Mouse (Mus musculus): ENCODE data around the gene Tbx1. TPM values are rescaled to one million over a fixed set of nuclear protein-coding genes. Genes with fewer than 3 reads are reported as not detected.

Tbx1 gene
- polyA plus RNA-seq, 1 experiment from 2014 or later, result 15.8 TPM

DNA sequence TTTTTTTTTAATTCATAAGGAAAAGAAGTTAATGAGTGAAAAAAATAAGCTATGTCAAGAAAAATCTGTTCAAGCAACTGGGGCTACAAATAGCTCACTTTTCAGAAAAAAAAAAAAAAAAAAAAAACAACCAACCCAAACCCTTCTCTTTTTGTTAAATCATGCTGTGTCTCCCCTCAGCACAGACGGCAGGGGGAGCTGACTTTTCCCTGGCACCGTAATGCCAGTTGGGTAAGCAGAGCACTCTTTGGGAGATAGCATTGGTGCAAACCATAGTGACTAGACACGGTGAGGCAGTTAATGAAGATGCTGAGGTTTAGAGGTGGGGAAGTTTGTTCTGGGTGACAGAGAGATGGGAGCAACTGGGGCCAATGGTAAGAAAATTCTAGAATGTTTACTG lies 41.6 kb upstream of the Tbx1 start:
- no peaks in the 10 kb centered on the region for H3K36me3 ChIP-seq (ENCODE audit: insufficient read depth)
- H3K4me2 ChIP-seq, result no peak overlapping the region
- H3K9me3 ChIP-seq (ENCODE audit: low read depth, low read length), result no peaks in the 10 kb centered on the region
- H3K4me1 ChIP-seq (ENCODE audit: insufficient read depth), result peaks cover 8% of the 10 kb centered on the region; the same call in 1 of the 2 replicates
- TF ChIP-seq CTCF (IDR thresholded peaks at IDR 0.05; ENCODE audit: low read depth), result peak; percentile 46
- ATAC-seq (ENCODE audit: insufficient read depth) (no peak), DNase-seq (no peak)
- WGBS, result 49% methylated on average over 3 of the region's 3 CpGs
- no peak overlapping the region for H3K9ac ChIP-seq
- peaks cover 12% of the 10 kb centered on the region; the same call in 1 of the 2 replicates for H3K27me3 ChIP-seq (ENCODE audit: insufficient read depth, low read length)
- H3K27ac ChIP-seq (ENCODE audit: low read depth), result no peak overlapping the region
- no peak overlapping the region for H3K4me3 ChIP-seq (ENCODE audit: low read depth, low read length)

DNA sequence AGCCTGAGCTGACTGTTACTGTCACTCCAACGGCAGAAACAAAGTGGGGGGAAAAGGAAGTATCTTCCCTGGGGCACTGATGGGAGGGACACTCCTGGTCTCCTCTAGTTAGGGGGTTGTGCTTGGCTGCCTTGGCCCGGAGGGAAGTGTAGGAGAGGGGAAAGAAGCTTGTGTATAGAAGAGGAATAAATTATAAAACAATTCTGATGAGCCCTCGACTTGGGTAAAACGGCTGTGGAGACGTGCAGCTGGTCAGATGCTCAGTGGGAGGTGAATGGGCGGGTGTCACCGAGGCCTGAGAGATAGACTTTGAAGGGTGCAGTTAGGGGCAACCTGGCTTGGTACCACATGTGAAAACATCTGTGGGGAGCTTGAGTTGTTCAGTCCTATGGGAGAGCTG lies 40.7 kb upstream of the Tbx1 start:
- peaks cover 18% of the 10 kb centered on the region; the same call in 1 of the 2 replicates for H3K27me3 ChIP-seq (ENCODE audit: insufficient read depth, low read length)
- H3K4me2 ChIP-seq, result no peak overlapping the region
- 51% methylated on average over 7 of the region's 7 CpGs for WGBS

DNA sequence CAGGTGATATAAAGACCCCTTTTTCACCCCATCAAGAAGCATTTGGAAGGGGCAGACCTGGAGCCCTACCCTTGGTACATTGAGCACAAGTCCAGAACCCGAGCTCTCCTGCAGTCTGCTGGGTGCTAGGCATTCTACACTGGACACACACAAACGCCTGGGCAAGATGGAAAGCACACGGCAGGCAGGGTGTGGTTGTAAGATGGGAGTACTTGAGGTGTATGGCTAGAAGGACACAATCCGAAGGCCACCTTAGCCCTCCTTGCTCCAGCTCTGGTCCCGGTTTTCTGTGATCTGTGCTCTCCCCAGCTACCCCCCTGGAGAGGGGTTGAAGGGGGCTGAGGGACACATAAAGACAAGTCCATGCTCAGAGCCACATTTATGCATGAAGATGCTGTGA lies 39.8 kb upstream of the Tbx1 start:
- 50% methylated on average over 5 of the region's 5 CpGs for WGBS
- TF ChIP-seq CTCF (IDR thresholded peaks at IDR 0.05; ENCODE audit: low read depth), result no peak
- peaks cover 15% of the 10 kb centered on the region for H3K4me1 ChIP-seq (ENCODE audit: insufficient read depth)
- peak overlapping the region; percentile 73 for H3K9ac ChIP-seq
- no peak overlapping the region for H3K27ac ChIP-seq (ENCODE audit: low read depth)
- H3K4me3 ChIP-seq (ENCODE audit: low read depth, low read length), result peak overlapping the region; percentile 74
- no peaks in the 10 kb centered on the region for H3K36me3 ChIP-seq (ENCODE audit: insufficient read depth)
- ATAC-seq (ENCODE audit: insufficient read depth) (peak; percentile 2; the same call in 1 of the 2 replicates), DNase-seq (no peak)
- peaks cover 27% of the 10 kb centered on the region for H3K27me3 ChIP-seq (ENCODE audit: insufficient read depth, low read length)
- no peaks in the 10 kb centered on the region for H3K9me3 ChIP-seq (ENCODE audit: low read depth, low read length)
- peak overlapping the region; percentile 88 for H3K4me2 ChIP-seq

More for the DNA sequence above, 40.7 kb upstream of the Tbx1 start:
- Histone ChIP-seq H3K36me3 (ENCODE audit: insufficient read depth) (no peaks in the 10 kb centered on the region), H3K4me1 (ENCODE audit: insufficient read depth) (peaks cover 10% of the 10 kb centered on the region; the same call in 1 of the 2 replicates), H3K9ac (no peak overlapping the region), H3K4me3 (ENCODE audit: low read depth, low read length) (no peak overlapping the region), H3K9me3 (ENCODE audit: low read depth, low read length) (no peaks in the 10 kb centered on the region), H3K27ac (ENCODE audit: low read depth) (no peak overlapping the region)
- DNase-seq, result no peak
- TF ChIP-seq CTCF (IDR thresholded peaks at IDR 0.05; ENCODE audit: low read depth), result no peak
- ATAC-seq (ENCODE audit: insufficient read depth), result no peak

DNA sequence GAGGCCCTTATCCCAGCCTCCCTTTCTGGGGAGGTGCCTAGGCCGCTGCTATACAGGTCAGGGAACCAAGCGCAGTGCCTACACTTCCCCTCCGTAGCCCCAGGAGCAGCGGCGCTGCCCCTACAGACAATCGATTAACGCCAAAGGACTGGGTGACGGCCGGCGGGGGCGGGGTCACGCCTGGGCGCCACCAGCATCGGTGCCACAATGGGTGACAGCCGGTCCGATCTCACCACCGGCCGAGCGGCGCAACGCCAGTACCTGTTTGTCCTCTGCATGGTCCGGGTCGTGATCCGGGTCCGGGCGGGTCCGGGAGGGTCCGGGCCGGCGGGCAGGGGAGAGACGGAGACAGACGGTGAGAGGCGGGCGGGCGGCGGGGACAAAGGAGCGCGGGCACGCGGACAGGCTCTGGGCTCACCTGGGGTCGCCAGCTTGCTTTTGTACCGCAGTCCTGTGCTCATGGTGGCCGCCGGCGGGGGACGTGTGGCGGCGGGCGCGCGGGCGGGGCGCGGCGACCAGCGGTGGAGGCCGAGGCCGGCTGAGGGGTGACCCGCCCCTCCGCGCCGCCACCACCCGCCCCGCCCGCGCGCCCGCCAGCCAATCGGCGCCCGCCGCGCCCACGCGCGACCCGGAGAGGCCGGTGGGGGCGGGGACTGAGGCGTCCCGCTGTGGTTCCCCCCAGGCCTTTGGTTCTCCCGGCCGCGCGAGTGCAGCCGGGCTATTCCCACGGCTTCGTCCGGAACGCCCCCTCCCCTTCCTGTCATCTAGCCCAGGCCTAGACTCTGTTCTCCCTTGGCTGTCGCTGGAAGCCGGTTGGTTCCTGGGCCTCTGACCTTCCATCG lies 39.1 kb upstream of the Tbx1 start, which contains the start of gene Sept5:
Sept5 (minus strand) TSS at position 565 of the 842 bp plus-strand sequence.
- Histone ChIP-seq H3K4me3 (ENCODE audit: low read depth, low read length) (peak within 1 kb of the TSS; percentile 74), H3K4me1 (ENCODE audit: insufficient read depth) (peaks cover 15% of the 10 kb centered on the region), H3K4me2 (peak within 1 kb of the TSS; percentile 88), H3K36me3 (ENCODE audit: insufficient read depth) (0 out of 2 replicates have a peak, but pooled peaks cover 1% of the 10 kb centered on the region), H3K27me3 (ENCODE audit: insufficient read depth, low read length) (peaks cover 34% of the 10 kb centered on the region), H3K9me3 (ENCODE audit: low read depth, low read length) (no peaks in the 10 kb centered on the region), H3K9ac (peak within 1 kb of the TSS; percentile 73), H3K27ac (ENCODE audit: low read depth) (no peak within 1 kb of the TSS)
- DNase-seq (peak; percentile 77), ATAC-seq (ENCODE audit: insufficient read depth) (peak; percentile 48)
- TF ChIP-seq CTCF (IDR thresholded peaks at IDR 0.05; ENCODE audit: low read depth), result no peak
- under 1% methylated on average over 67 of the region's 93 CpGs for WGBS

DNA sequence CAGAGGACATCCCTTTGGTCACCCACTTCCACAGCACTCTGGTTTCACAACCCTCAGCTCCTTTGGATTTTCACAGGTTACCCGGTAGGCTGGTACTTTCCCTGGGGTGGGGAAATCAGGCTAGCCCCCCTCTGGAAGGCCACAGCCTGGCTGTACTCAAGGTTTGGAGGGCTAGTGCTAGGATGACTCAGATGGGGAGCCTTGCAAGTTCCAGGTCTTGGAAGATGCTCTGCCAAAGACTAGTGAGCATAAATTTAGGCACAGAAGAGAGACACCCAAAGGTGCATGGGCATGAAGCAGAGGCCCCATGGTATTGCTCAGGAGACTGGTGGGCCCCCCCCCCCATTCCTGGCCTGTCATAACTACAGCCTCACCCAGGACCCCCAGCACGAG lies 38.5 kb upstream of the Tbx1 start:
- peak overlapping the region; percentile 88 for H3K4me2 ChIP-seq
- ATAC-seq (ENCODE audit: insufficient read depth), result no peak; the same call in 1 of the 2 replicates
- peaks cover 40% of the 10 kb centered on the region for H3K27me3 ChIP-seq (ENCODE audit: insufficient read depth, low read length)
- H3K9ac ChIP-seq, result peak overlapping the region; percentile 73
- H3K4me3 ChIP-seq (ENCODE audit: low read depth, low read length), result peak overlapping the region; percentile 74
- WGBS, result 29% methylated on average over 2 of the region's 2 CpGs
- no peak for TF ChIP-seq CTCF (IDR thresholded peaks at IDR 0.05; ENCODE audit: low read depth)
- H3K4me1 ChIP-seq (ENCODE audit: insufficient read depth), result peaks cover 15% of the 10 kb centered on the region
- 0 out of 2 replicates have a peak, but pooled peaks cover 8% of the 10 kb centered on the region for H3K36me3 ChIP-seq (ENCODE audit: insufficient read depth)
- no peak for DNase-seq
- H3K9me3 ChIP-seq (ENCODE audit: low read depth, low read length), result no peaks in the 10 kb centered on the region
- no peak overlapping the region for H3K27ac ChIP-seq (ENCODE audit: low read depth)

DNA sequence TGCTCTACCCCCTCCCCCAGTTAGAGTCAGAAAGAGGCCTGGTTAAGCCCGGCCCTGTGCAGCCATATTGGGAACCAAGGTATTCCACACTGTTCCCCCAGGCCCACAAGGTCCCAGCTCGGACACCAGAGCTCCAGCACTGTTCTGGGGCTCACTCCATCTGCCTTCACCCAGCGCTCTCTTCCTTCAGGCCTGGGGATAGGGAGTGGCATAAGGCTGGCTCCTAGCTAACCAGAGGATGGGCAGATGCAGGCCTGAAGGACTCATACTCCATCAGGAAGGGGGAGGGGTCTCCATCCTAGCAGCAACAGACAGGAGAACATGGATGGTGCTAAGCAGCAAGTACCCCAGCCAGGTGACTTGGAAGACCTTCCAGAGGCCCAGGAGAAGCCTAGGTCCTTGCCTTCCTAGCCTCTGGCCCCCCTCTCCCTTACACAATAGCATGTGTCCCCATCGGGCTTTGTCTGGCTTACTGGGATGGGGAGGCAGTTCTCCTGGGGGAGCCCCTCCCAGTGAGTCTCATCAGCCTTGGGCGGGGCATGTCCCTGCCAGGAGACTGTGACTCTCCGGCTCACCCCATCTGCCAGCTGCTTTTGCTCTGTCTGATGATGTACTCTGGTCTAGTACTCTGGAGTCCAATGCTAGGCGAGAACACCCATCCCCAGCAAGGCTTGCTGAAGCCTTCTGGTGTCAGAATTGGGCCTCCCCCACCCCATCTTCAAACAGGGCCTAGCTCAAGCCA lies 37.9 kb upstream of the Tbx1 start:
- no peak for ATAC-seq (ENCODE audit: insufficient read depth)
- H3K27ac ChIP-seq (ENCODE audit: low read depth), result no peak overlapping the region

More for the DNA sequence above, 37.9 kb upstream of the Tbx1 start:
- Histone ChIP-seq H3K27me3 (ENCODE audit: insufficient read depth, low read length) (peaks cover 46% of the 10 kb centered on the region), H3K4me3 (ENCODE audit: low read depth, low read length) (peak overlapping the region; percentile 74), H3K9ac (peak overlapping the region; percentile 73), H3K4me2 (peak overlapping the region; percentile 88), H3K4me1 (ENCODE audit: insufficient read depth) (peaks cover 15% of the 10 kb centered on the region), H3K36me3 (ENCODE audit: insufficient read depth) (0 out of 2 replicates have a peak, but pooled peaks cover 13% of the 10 kb centered on the region), H3K9me3 (ENCODE audit: low read depth, low read length) (no peaks in the 10 kb centered on the region)
- no peak for TF ChIP-seq CTCF (IDR thresholded peaks at IDR 0.05; ENCODE audit: low read depth)
- no peak for DNase-seq
- 60% methylated on average over 7 of the region's 7 CpGs for WGBS
